Mouse (Mus musculus) megakaryocyte, embryonic 14.5 days (primary cell): Measurements from ENCODE around the gene Ralb.

ENCODE experiments used
- FLI1 ChIP-seq: IDR thresholded peaks from 2 replicates; pipeline ENCODE4 v1.6.1; 2012; ENCODE audit warnings: low read length, inconsistent platforms, mixed read lengths
- GATA1 ChIP-seq: IDR thresholded peaks from 3 replicates; pipeline ENCODE4 v1.6.1; 2012; ENCODE audit warnings: mixed read lengths, low read length, inconsistent platforms, borderline replicate concordance

DNA sequence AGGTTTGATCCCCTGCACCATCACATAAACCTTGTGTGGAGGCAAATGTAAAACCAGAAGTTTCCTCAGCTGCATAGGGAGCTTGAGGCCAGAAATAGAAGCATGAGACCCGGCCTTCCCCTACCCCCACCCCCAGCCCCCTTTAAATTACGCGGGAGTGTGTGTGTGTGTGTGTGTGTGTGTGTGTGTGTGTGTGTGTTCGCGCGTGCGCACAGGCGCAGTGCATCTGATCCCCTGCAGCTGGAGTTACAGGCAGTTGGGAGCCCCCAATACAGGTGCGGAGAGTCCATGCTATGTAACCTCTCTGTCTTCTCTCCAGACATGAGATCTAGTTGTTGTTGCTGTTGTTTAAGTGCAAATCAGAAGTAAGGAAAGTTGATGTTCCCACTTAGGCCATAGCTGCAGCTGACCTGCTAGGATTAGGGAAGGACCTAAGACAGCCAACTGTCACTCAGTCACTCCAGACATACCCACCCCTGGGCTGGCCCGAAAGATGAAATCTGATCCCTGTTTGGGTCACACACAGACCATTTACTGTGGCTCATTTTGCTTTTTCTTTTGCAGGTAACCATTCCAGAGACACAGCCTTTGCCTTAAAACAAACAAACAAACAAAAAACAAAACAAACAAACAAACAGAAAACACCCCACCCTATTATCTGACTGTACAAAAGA, 16.5 kb downstream of the Ralb start:
- TF ChIP-seq GATA1 = no peak
- TF ChIP-seq FLI1 = no peak
